Comparison of ENCODE assay signal across 9 mouse cellular contexts in the genomic region with DNA sequence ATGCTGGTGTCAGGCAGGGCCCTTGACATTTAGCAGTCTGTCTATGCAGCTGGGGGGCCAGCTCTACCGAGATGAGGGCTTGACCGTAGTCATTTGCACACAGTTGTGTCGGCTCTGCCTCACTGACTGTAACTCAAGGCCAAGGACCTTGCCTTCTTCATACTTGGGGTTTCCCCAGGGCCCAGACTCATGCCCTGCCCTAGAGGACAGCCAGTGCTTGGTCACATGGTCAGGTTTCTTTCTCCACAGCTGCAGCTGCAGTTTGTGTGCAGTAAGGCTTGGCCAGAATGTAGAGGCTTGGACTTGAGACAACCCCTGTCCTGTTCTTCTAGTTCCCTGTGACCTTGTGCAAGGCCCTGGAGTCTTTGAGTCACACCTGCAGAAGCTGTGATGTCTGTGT.
DNase-seq lines count a peak whose midpoint lies in the region; ATAC-seq lines count a peak whose summit lies in the region.
"Had no signal": no experiment of that assay in that cellular context is flagged by ENCODE, and none has a peak within 500 bp of the region (broad histone marks: within the 10 kb centered on the region; RNA-seq: fewer than 3 reads in every experiment).

No protein-coding gene starts in this region.

- H3K27me3 ChIP-seq in stomach, embryonic 15.5 days (replicated peaks): no peaks in the 10 kb centered on the region

- 72% methylated on average over 3 of the region's 3 CpGs for WGBS in stomach, embryonic 15.5 days

- ATAC-seq in stomach, embryonic 15.5 days (ENCODE audit: insufficient read depth, low FRiP score, low read depth): peak; percentile 47; the same call in 1 of the 2 replicates

- H3K9ac ChIP-seq in stomach, embryonic 15.5 days: no peak overlapping the region

- intact Hi-C loops in gastrocnemius, postnatal 14 days (cut with DNase I; ENCODE audit: low total_unique reads): no loop called here

- no peaks in the 10 kb centered on the region for H3K36me3 ChIP-seq in stomach, embryonic 15.5 days

- no peaks in the 10 kb centered on the region for H3K9me3 ChIP-seq in stomach, embryonic 15.5 days

- H3K27ac ChIP-seq in stomach, embryonic 15.5 days: no peak overlapping the region

- H3K4me1 ChIP-seq in stomach, embryonic 15.5 days: peaks cover 5% of the 10 kb centered on the region; the same call in 1 of the 2 replicates

- no peak overlapping the region for H3K4me3 ChIP-seq in stomach, embryonic 15.5 days (replicated peaks)
- H3K4me3 ChIP-seq: erythroblast, embryonic 14.5 days had no signal

- no peak overlapping the region for H3K4me2 ChIP-seq in stomach, embryonic 15.5 days

- peak; percentile 48 for DNase-seq in gastrocnemius, postnatal 25 days
- no peak for DNase-seq in gastrocnemius, postnatal 14 days
- DNase-seq in spleen, adult 18-20 months: peak; percentile 31 to 38
- no peak for DNase-seq in spleen, adult 12 weeks (ENCODE audit: low spot score)
- peak; percentile 54 to 60 for DNase-seq in kidney, adult 8-10 months
- no peak for DNase-seq in cerebellum, adult 8-10 months
- no peak for DNase-seq in embryo, embryonic 10.5 days (ENCODE audit: low spot score)

Comparison
In these comparisons a context has a peak if more than half of its experiments do, and no peak if none do; other contexts are left out.
1. DNase-seq: peak in gastrocnemius, postnatal 25 days (single experiment), spleen, adult 18-20 months (2 of 2) and kidney, adult 8-10 months (2 of 2); none in gastrocnemius, postnatal 14 days (single experiment), spleen, adult 12 weeks (single experiment), cerebellum, adult 8-10 months (single experiment) and embryo, embryonic 10.5 days (single experiment).